9 mouse cellular contexts compared by ENCODE assay signal in genomic region chr7:73532916-73533315, GRCm38 (mm10). TPM values are rescaled to one million over a fixed set of nuclear protein-coding genes. Genes with fewer than 3 reads are reported as not detected.
DNase-seq lines count a peak whose midpoint lies in the region; ATAC-seq and TF ChIP-seq lines count a peak whose summit lies in the region.
"Had no signal": no experiment of that assay in that cellular context is flagged by ENCODE, and none has a peak within 500 bp of the region (broad histone marks: within the 10 kb centered on the region; RNA-seq: fewer than 3 reads in every experiment).

No protein-coding gene starts in this region.

- ATAC-seq in kidney, embryonic 16.5 days (ENCODE audit: low FRiP score, low TSS enrichment), result no peak
- no peak for ATAC-seq in heart, embryonic 13.5 days (ENCODE audit: extremely low read depth, insufficient number of reproducible peaks, low FRiP score, low TSS enrichment)
- ATAC-seq in liver, postnatal 0 days, result no peak

- no peak overlapping the region for H3K4me3 ChIP-seq in kidney, embryonic 16.5 days (ENCODE audit: low read length)
- H3K4me3 ChIP-seq in heart, embryonic 13.5 days, result no peak overlapping the region
- no peak overlapping the region for H3K4me3 ChIP-seq in liver, postnatal 0 days (ENCODE audit: low read depth, low read length)
- H3K4me3 ChIP-seq: erythroblast, embryonic 14.5 days had no signal

- DNase-seq in kidney, adult 8-10 months, result no peak
- peak; percentile 54 for DNase-seq in brain, adult 2 months (ENCODE audit: low read depth, low spot score)
- DNase-seq in liver, postnatal 0 days, result no peak
- DNase-seq in adrenal gland, postnatal 14 days, result no peak
- no peak for DNase-seq in urinary bladder, postnatal 4 days (ENCODE audit: low spot score in 2 of 2)
- no peak for DNase-seq in frontal cortex, adult 2 months (ENCODE audit: extremely low spot score in 1 of 2, low spot score in 1 of 2)

- peak overlapping the region; percentile 35; the same call in 1 of the 2 replicates for H3K9ac ChIP-seq in kidney, embryonic 16.5 days (replicated peaks; ENCODE audit: low read length)
- peak overlapping the region; percentile 69 for H3K9ac ChIP-seq in heart, embryonic 13.5 days
- H3K9ac ChIP-seq in liver, postnatal 0 days (replicated peaks), result peak overlapping the region; percentile 33

- H3K27ac ChIP-seq in kidney, embryonic 16.5 days (ENCODE audit: low read length), result peak overlapping the region; percentile 77
- H3K27ac ChIP-seq in heart, embryonic 13.5 days (replicated peaks), result peak overlapping the region; percentile 76
- peak overlapping the region; percentile 81 for H3K27ac ChIP-seq in liver, postnatal 0 days (ENCODE audit: low read depth)

- TF ChIP-seq CTCF in liver, postnatal 0 days (IDR thresholded peaks at IDR 0.05; ENCODE audit: low read depth), result no peak

- TF ChIP-seq EP300 in liver, postnatal 0 days (IDR thresholded peaks at IDR 0.05; ENCODE audit: low read depth), result no peak

- 60% methylated on average over 3 of the region's 3 CpGs for WGBS in kidney, embryonic 16.5 days
- WGBS in heart, embryonic 13.5 days, result 35% methylated on average over 3 of the region's 3 CpGs
- 40% methylated on average over 3 of the region's 3 CpGs for WGBS in liver, postnatal 0 days (ENCODE audit: insufficient replicate concordance)

- H3K36me3 ChIP-seq in kidney, embryonic 16.5 days (ENCODE audit: insufficient read depth, low read length), result peaks cover 3% of the 10 kb centered on the region
- peaks cover 61% of the 10 kb centered on the region for H3K36me3 ChIP-seq in heart, embryonic 13.5 days
- peaks cover 24% of the 10 kb centered on the region for H3K36me3 ChIP-seq in liver, postnatal 0 days (replicated peaks; ENCODE audit: insufficient read depth, low read length)

- H3K4me2 ChIP-seq in kidney, embryonic 16.5 days (replicated peaks; ENCODE audit: low read depth, low read length), result no peak overlapping the region
- H3K4me2 ChIP-seq in heart, embryonic 13.5 days, result peak overlapping the region; percentile 43
- peak overlapping the region; percentile 4; the same call in 1 of the 2 replicates for H3K4me2 ChIP-seq in liver, postnatal 0 days (ENCODE audit: low read depth, low read length)

- no peaks in the 10 kb centered on the region for H3K9me3 ChIP-seq in kidney, embryonic 16.5 days (ENCODE audit: low read length)
- no peaks in the 10 kb centered on the region for H3K9me3 ChIP-seq in heart, embryonic 13.5 days
- no peaks in the 10 kb centered on the region for H3K9me3 ChIP-seq in liver, postnatal 0 days (ENCODE audit: low read length)

- H3K4me1 ChIP-seq in kidney, embryonic 16.5 days (ENCODE audit: insufficient read depth, low read length), result peaks cover 53% of the 10 kb centered on the region
- H3K4me1 ChIP-seq in heart, embryonic 13.5 days, result peaks cover 78% of the 10 kb centered on the region
- peaks cover 46% of the 10 kb centered on the region for H3K4me1 ChIP-seq in liver, postnatal 0 days (ENCODE audit: insufficient read depth)

- no peaks in the 10 kb centered on the region for H3K27me3 ChIP-seq in kidney, embryonic 16.5 days (ENCODE audit: insufficient read depth, low read length)
- no peaks in the 10 kb centered on the region for H3K27me3 ChIP-seq in heart, embryonic 13.5 days (replicated peaks)
- H3K27me3 ChIP-seq in liver, postnatal 0 days (ENCODE audit: insufficient read depth, low read length), result no peaks in the 10 kb centered on the region

RNA-seq across cellular contexts. Expression of gene Chd2, which starts 8.7 kb away (rescaled TPM):
- polyA plus RNA-seq in kidney, embryonic 16.5 days (2015; fragmentation: Nextera tagmentation; extraction: Ambion mirVana), result 45.3 and 59.0 TPM in 2 replicates
- 31.3 and 34.1 TPM in 2 replicates for polyA plus RNA-seq in heart, embryonic 13.5 days (2015; fragmentation: Nextera tagmentation; extraction: Ambion mirVana)
- polyA plus RNA-seq in liver, postnatal 0 days (2015; fragmentation: Nextera tagmentation; extraction: Ambion mirVana), result 14.1 and 17.2 TPM in 2 replicates
- total RNA-seq in adrenal gland, postnatal 14 days (2021), result 45.1 and 52.8 TPM in 2 replicates
- 34.3 and 37.0 TPM in 2 replicates for polyA plus RNA-seq in frontal cortex, adult 2 months (2012; rRNA removed)
